Mouse (Mus musculus) natural killer cell, adult 2 months (primary cell): ENCODE data around the gene Vwf.

Experiments used
- DNase-seq, 2 experiments: peaks; one replicate each; pipeline ENCODE4 v3.0.0; 2022; ENCODE audit warnings: low spot score in 2 of 2

Vwf gene

DNA sequence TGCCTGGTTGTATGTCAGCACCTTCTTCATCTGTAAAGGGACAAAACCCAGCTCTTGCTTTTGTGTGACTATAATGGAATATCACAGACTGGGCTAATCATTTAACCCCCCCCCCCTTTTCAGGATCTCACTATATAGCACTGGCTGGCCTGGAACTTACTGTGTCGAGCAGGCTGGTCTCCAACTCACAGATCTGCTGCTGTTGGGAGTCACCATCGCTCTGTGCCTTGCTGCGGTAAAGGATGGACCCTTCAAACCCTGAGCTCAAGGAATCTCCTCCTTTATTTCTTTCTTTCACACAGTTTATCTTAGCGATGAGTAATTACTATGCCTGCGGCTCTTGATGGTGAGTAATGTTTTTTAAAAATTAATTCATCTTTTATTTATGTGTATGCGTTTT is at the start of gene Vwf:
Gene Vwf (plus strand): TSS at position 301 of the 400 bp plus-strand sequence.
- DNase-seq: no peak

DNA sequence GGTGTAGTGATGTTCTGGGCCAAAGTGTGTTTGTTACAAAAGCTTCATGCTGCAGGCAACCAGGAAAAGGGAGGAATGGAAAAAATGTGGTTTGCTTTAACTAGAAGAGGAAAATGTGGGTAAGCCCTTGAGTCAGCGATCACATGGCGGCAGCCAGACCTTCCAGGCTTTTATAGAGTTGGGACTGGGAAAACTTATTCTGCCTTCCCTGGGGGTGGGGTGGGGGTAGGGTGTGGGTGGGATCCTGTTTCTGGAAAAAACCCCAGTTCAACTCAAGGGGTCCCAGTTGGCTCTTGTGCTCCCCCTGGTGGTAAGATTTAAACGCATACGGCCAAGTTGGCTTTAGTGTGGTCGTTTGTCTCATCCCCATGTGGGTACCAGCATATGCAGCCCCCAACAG is 48.5 kb upstream of the Vwf start:
- no peak for DNase-seq

DNA sequence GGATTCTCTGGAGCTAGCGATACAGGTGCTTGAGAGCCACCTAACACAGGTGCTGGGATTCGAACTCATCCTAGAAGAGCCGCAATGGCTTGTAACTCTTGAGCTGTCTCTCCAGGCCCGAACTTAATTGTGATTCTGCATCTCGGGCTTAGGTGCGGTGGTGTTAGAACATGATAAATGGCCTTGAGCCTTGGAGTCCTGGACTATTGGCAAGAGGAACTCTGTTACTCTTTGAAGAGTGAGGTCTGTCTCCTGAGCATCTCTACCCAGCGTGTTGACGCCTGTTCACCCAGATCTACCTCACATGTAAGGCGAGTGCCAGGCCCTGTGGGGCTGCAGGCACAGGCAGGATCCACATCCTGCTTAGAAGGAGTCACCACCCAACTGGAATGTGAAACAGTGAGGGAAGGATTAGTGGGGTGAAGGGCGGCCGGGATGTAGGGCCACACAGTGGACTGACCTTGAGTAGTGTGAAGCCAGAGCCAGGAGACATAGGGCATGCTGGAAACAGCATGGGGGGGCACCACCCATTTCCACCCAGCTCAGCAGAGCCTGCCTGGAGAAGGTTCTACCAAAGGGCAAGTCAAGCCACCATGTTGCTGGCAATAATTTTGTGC is 43.3 kb upstream of the Vwf start:
- DNase-seq: no peak

DNA sequence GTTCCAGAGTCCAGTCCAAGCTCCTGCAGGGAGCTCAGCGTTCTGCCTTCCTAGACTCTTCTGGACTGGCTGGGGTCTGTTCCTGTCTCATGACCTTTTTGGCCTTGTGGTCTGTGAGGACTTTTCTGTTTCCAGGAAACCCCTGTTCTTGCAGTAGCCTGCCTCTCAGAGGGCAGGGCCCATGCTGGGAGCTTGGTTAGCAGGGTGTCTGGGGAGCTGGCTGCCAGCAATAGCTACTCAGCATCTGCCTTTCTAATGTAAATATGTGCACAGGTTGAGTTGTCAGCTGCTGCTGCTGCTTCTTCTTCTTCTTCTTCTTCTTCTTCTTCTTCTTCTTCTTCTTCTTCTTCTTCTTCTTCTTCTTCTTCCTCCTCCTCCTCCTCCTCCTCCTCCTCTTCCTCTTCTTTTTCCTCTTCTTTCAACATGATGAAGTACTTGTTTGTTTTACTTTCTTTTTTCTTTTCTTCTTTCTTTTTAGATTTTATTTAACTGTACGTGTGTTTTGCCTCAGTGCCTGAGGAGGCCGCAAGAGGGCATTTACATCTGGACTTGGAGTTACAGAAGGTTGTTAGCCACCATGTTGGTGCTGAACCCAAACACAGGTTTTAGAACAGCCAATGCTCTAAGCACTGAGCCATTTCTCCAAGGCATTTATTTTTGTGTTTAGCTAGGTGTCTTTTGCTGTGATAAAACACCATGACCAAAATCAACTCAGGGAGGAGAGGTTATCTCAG is 41.8 kb upstream of the Vwf start:
- no peak for DNase-seq

DNA sequence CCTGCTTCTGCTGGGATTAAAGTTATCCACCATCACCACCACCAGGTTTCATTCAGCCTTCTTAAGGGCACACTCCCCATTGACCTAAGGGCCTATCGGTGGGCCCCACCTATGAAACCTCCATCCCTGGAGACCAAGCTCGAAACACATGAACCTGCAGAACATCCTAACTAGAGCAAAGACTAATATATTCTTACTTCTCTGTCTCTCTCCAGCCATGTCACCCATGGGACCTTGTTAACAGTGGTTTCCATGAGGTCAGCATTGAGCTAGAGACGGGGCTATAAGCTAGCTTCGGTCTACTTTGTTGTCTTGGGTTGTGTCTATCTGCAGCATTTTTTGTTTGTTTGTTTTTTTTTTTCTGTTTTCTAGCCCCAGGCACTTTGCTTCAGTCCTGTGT is 40.1 kb upstream of the Vwf start:
- DNase-seq: no peak

DNA sequence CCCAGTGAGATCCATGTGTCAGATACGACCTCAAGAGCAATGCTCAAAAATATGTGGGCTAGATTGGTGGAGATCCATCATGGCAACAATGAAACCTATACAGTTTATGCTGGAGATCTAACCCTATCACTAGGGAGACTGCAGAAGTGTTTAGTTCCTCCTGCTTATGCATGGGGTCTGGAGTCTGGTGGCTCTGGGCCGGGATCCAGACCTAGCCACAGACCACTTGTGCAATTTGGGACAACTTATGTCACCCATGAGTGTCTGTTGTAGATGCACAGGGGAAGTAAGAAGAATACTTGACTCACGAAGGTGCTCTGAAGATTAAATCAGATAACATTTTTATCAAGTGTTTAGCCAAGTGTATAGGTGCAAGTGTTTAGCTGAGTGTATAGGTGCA is 36.8 kb upstream of the Vwf start:
- DNase-seq: no peak

DNA sequence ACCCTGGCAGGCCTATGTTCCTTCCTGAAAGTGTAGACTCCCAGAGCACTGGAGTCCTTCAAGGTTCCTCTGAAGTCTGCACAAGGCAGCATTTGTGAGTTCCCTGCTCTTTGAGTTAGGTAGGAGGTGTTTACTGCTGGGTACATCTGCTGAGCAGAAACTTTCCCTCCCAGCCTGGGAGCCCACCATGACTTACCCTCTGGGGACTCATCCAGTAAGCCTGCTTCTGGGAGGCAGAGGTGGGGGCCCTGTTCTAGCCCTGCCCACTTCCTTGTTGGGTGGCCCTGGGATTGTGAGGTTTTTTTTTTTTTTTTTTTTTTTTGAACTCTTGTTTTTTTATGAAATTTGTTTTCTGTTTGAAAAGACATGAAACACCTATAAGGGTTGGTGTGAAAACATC is 35.9 kb upstream of the Vwf start:
- DNase-seq: no peak

DNA sequence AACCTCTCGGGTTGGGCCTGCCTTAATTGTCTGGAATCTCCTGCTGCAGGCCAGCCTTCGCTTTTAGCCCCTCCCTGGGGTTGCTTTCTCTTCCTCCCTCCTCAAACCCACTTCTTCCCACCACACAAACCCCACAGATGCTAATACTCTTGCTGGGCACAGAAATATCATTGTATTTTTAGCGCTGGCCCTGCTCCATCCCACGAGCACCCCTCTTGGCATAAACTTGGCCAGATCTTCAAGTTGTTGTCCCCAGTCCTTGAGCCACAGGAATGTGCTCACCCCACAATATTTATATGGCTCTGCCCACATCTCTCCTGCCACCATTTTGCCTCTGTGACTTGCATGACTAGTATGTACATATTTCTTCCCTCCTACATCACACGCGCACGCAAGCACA is 35.4 kb upstream of the Vwf start:
- DNase-seq: no peak

DNA sequence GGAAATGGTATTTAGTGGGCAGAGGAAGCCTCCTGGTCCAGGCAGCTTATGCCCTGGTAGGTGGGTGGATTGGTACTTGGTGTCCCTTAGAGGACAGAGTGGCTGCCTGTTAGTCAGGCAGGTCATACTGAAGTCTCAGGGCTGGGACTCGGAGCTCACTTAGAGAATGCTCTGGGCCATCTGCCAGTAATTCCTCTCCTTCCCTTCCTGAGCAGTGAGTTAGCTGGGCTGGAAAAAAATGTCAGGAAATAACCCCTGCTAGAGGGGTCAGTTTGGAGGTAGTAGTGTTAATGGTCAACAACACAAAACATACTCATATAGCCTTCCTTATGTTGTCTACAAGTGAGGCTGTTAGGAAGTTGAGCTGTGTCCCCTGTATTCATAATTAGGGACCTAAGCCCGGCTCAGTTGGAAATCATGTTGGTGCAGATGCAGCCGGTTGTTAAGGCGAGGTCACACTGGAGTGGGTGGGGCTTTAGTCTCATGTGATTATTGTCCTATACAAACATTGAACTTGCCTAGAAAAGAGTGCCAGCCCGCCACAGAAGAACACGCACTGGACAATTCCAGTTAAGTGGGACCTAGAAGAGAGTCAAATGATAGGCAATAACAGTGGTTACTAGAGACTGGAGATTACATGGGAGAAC is 33.5 kb upstream of the Vwf start:
- no peak for DNase-seq

DNA sequence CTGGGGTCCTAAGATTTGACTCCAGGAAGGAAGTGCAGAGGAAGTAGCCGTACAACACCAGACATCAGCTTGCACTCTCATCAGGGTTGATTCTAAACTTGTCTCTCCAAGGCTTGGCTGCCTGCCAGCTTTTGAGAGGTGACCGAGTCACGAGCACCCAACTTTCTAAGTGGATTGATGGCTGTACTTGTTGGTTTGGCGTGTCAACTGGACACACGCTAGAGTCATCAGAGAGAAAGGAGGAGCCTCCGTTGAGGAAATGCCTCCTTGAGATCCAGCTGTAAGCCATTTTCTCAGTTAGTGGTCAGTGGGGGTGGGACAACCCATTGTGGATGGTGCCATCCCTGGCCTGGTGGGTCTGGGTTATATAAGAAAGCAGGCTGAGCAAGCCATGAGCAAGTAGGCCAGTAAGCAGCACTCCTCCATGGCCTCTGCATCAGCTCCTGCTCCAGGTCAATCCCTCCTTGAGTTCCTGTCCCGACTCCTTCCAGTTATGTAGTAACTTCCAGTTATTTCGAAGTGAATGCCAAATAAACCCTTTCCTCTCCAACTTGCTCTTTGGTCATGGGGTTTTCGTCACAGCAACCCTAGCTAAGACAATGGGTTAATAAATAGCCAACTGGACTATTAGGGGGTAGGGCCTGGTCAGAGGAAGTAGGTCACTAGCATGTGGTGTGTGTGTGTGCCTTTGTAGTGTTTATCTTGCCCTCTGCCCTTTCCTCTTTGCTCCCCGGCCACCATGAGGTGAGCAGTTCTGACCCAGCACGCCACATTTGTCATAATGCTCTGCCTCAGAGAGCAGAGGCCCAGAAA is 30.9 kb upstream of the Vwf start:
- no peak for DNase-seq

DNA sequence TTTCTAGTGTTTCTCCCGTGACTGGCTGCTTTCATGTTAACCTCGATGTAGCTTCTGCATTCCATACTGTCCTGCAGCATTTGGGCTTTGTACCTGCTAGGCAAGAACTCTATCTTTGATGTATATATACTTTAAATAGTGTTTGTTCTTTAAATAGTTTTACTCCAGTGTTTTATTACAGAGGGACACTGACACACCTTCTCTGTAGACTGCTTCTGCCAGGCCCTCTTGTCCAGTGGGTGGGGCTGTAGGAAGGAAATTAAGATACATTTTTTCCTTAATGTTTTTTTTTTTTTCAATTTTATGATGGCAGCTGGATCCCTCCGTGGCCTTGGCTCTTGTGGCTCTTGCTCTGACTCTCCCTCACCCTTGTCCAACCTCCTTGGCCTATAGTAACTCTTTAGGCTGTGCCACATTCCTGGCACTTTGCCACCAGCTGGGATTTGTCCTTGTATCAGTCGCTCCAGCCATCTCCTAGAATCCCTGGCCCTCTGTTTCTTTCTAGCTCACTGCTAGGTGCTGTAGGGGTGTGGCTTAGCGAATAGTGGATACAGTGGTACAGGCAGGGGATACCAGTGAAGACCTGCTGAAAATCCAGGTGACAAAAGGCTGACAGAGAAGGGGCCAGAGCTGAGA is 24.9 kb upstream of the Vwf start:
- no peak for DNase-seq

DNA sequence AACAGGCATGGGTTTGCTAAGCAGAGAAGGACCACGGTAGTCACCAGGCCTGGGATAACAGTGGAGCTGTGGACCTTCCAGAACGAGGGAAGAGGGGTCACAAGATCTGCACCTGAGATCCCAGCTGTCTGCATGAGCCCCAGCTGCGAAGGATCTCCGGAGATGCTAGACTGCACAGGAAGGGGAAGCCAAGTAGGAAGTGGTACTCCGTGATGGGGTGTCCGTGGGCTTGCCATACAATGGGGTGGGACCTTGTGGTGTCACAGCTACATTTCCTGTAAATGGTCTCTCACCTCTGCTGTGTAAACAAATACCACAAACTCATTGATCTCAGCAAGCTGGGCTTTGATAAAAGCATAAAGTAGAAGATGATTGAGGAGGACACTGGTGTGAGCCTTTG is 22.5 kb upstream of the Vwf start:
- DNase-seq: peak; percentile 51 to 62

DNA sequence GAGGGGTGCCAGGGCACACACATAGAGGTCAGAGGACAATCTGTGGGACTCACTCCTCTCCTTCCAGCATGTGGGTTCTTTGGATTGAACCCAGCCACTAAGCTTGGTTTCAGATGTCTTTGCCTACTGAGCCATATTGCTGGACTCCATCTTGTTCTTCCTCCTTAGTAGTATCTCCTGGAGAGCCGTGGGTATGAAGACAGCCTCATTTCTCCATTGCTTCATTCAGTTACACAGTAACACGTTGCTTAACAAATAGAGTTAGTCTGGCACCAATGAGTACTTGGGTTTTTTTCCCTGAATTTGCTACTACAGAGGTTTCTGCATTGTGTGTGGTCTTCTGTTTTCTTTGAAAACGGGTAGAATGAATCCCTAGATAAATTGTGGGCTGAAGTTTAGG is 20.5 kb upstream of the Vwf start:
- DNase-seq: no peak

DNA sequence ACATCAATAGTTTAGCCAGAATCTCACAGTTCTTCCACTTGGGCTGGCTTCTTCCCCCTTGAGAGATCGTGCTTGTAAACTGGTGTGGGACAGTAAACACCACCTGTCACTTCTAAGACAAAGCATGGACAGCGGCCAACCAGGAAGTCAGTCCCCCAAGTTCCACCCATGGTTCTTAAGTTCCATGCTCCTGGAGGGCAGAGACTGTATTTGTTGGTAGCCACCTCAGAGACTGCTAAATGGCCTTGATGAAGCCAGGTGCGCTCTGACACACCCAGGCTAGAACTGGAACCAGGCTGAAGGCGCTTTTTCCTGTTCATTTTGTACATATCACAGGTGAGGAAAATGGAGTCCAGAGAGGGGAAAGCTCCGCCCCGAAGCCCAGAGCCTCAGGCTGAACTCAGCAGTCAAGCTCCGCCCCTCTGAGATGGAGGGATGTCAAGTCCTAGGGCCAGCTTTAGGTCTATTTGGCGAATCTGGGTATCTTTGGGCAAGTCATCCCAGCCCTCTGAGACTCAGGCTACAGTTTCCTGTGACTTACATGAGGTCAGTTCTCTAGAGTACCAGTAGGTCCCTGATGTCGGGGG is 17.9 kb upstream of the Vwf start:
- DNase-seq: no peak

DNA sequence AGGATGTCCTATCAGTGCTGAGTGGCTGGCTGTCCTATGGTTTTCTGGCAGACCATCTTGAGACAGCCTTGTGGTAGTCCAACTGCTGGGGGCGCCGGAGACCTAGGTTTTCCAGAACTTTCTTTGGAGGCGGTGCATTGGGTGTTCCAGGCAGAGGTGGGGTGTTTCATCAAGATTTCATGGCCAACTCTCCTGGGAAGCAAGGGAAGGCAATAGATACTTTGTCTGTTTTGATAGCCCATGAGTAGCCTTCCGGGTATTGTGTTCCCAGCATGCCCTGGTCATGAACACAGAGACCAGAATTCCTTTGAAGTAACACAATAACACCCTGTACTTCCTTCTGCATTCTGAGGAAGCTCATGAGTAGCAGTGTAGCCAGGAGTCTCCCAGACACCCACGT is 17.1 kb upstream of the Vwf start:
- DNase-seq: no peak

DNA sequence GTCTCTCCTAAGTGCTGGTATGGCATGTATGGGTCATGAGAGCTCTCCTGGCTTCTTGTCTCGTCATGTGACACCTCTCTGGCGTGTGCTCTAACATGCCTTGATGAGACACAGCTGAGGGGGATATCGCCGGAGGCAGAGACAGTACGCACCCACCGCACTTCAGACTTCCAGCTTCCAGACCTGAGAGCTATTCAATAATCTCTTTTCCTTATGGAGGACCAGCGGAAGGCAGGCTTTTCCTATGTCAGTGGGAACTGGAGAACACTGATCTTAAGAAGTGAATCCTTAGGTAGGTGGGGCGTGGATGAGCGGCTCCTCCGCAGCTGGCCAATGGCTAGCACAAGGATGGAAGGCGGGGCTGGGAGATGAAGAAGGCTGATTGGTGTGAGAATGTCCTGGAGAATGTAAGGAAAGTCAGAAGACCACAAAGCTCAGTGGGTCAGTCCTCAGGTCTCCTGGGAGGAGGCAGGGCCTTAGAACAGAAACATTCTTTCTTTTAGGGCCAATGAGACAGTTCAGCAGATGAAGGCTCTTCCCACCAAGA is 13.4 kb upstream of the Vwf start:
- no peak for DNase-seq

DNA sequence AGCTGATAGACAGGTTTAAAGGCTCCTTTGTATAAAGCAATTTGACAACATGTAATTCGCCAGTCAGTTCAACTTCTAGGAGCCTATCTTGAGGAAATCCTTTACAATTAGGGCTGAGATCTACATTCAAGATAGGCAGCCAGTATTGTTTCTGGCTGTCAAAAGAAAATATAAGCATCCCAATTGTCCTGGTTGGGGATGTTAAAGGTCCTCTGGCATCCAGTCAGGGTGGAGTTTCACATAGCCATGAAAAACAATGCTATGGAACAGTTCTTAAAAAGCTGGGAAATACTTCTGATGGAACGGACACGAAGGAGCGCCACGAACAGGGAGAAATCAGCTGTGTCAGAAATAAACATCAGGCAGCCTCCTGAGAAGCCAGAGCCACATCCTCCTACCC is 11.6 kb upstream of the Vwf start:
- no peak for DNase-seq

DNA sequence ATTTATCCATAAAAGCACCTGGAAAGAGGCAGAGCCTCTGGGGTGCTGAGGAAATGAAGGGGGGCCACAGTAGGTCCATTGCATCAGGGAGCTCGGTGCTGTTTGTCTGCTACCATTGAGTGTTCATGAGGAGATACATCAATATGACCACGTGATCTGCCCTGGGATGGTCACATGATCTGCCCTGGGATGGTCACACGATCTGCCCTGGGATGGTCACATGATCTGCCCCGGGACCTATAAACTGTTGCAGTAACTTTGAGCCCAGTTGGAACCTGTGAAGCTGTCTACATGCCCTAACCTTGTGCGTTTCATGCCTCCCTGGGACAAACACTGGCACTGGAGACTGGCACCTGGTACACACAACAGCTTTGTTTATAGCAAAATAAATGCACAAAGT is 8.1 kb upstream of the Vwf start:
- no peak for DNase-seq

DNA sequence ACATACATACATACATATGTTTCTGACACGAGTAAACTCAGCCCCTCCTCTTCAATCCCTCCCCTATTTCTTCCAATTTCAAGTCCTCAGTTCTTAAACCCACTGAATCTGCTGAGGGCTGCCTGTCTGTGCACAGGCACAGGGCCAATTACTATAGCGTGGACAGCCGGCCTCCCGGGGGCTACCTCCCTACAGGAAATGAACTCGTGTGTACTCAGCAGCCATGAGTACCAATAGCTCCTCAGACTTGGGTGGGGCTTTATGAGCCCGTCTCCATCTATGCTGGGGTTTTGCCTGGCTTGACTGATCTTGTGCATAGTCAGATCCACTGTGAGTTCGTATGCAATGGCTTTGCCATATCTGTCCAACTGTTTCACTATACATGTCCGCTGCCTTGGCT is 7.2 kb upstream of the Vwf start:
- no peak for DNase-seq

DNA sequence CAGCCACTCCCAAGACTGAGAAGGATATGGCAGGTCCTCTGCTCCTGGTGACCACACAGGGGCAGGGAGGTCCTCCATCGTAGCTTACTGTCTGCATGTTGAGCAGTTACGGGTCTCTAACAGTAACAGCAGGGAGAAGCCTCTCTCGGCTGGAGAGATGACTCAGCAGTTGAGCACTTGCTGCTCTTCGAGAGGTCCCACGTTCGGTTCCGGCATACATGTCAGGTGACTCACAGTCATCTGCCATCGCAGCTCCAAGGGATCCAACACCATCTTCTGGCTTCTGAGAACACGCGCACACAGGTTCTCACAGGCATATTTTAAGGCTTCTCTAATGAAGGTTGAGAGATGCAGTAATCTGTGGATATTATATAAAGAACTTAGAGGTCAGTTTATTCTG is 6.4 kb upstream of the Vwf start:
- DNase-seq: no peak

DNA sequence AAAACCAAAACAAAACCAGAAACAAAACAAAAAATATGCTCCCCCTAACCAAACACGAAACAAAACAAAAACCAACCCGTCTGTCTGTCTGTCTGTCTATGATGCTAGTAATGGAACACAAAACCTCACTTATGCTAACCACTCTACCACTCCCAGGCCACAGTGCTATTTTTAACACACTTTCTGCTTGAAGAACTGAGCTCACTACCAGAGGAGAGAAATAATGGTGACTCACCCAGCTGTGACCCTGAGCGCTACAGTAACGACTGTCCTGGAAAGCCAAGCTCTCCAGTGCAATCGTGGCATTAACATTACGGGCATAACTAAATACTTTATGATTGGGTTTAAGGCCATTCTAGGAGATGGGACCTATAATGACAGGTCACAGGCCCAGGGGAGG is 5.7 kb upstream of the Vwf start:
- peak; percentile 34 to 65 for DNase-seq
